Mouse (Mus musculus) liver, postnatal 0 days (tissue): ENCODE data around the gene Dnm3.

Experiments used
- CTCF ChIP-seq: sonication (generic); IDR thresholded peaks from 2 replicates; pipeline ENCODE4 v1.5.1; 2016; ENCODE audit warnings: antibody characterized with exemption, low read depth
- EP300 ChIP-seq: IDR thresholded peaks from 2 replicates; pipeline ENCODE4 v1.6.1; 2016; ENCODE audit warnings: antibody characterized with exemption, low read depth, mild to moderate bottlenecking

- TF ChIP-seq CTCF (no peak), EP300 (no peak)
Observed at GRCm38 (mm10) chr1:162238646-162239045, 239.2 kb downstream of the Dnm3 start.
